Comparison of ENCODE assay signal across 24 mouse cellular contexts in genomic region chr5:42959296-42959862, GRCm38 (mm10).
DNase-seq lines count a peak whose midpoint lies in the region; ATAC-seq and TF ChIP-seq lines count a peak whose summit lies in the region.
"Had no signal": no experiment of that assay in that cellular context is flagged by ENCODE, and none has a peak within 500 bp of the region (broad histone marks: within the 10 kb centered on the region; RNA-seq: fewer than 3 reads in every experiment).

No protein-coding gene starts in this region.

- H3K9ac ChIP-seq in lung, embryonic 14.5 days = no peak overlapping the region
- no peak overlapping the region for H3K9ac ChIP-seq in midbrain, embryonic 15.5 days
- H3K9ac ChIP-seq in intestine, embryonic 15.5 days = no peak overlapping the region
- H3K9ac ChIP-seq: embryonic facial prominence, embryonic 13.5 days; heart, embryonic 15.5 days; hindbrain, embryonic 15.5 days had no signal

- no peak for ATAC-seq in lung, embryonic 14.5 days (ENCODE audit: insufficient read depth)
- peak; percentile 51 for ATAC-seq in Patski
- ATAC-seq in midbrain, embryonic 15.5 days (replicated peaks) = 0 out of 2 replicates have a peak, but pooled peaks have one; percentile 45
- ATAC-seq in intestine, embryonic 15.5 days = no peak
- ATAC-seq: activated CD4-positive, CD25-positive, alpha-beta regulatory T cell, adult 4 months; CD4-positive, CD25-positive, alpha-beta regulatory T cell, adult 4 months; forebrain, embryonic 16.5 days had no signal

- no peaks in the 10 kb centered on the region for H3K36me3 ChIP-seq in lung, embryonic 14.5 days (ENCODE audit: insufficient read depth)
- H3K36me3 ChIP-seq in midbrain, embryonic 15.5 days (replicated peaks) = no peaks in the 10 kb centered on the region
- no peaks in the 10 kb centered on the region for H3K36me3 ChIP-seq in intestine, embryonic 15.5 days
- H3K36me3 ChIP-seq: embryonic facial prominence, embryonic 13.5 days; forebrain, embryonic 10.5 days; G1E; heart, embryonic 15.5 days; hindbrain, embryonic 15.5 days had no signal

- peak; percentile 6 for DNase-seq in adrenal gland, adult 2 months
- no peak for DNase-seq in adrenal gland, adult 8-10 months
- DNase-seq in lung, embryonic 14.5 days = peak; percentile 3
- DNase-seq in lung, postnatal 10 days = no peak
- no peak for DNase-seq in Patski (ENCODE audit: low read depth, low spot score)
- DNase-seq: adrenal gland, postnatal 36 days; B cell, adult 2 months; cerebellum, adult 11 months; cerebellum, adult 8-10 months; cerebellum, postnatal 14 days; gastrocnemius, postnatal 14 days; heart, adult 2 months; heart, postnatal 14 days had no signal

- no peaks in the 10 kb centered on the region for H3K4me1 ChIP-seq in lung, embryonic 14.5 days (ENCODE audit: insufficient read depth)
- peaks cover 5% of the 10 kb centered on the region; the same call in 1 of the 2 replicates for H3K4me1 ChIP-seq in midbrain, embryonic 15.5 days
- no peaks in the 10 kb centered on the region for H3K4me1 ChIP-seq in intestine, embryonic 15.5 days (replicated peaks)
- H3K4me1 ChIP-seq: embryonic facial prominence, embryonic 13.5 days; heart, embryonic 15.5 days had no signal

- no peak overlapping the region for H3K4me3 ChIP-seq in lung, embryonic 14.5 days (ENCODE audit: low read depth, low read length)
- no peak overlapping the region for H3K4me3 ChIP-seq in midbrain, embryonic 15.5 days
- H3K4me3 ChIP-seq in intestine, embryonic 15.5 days (replicated peaks) = no peak overlapping the region
- H3K4me3 ChIP-seq: embryonic facial prominence, embryonic 13.5 days; forebrain, embryonic 10.5 days; heart, adult 2 months; heart, embryonic 15.5 days; hindbrain, embryonic 15.5 days had no signal

- H3K27ac ChIP-seq in lung, embryonic 14.5 days (ENCODE audit: low read depth) = no peak overlapping the region
- H3K27ac ChIP-seq in midbrain, embryonic 15.5 days = no peak overlapping the region
- no peak overlapping the region for H3K27ac ChIP-seq in intestine, embryonic 15.5 days
- H3K27ac ChIP-seq: embryonic facial prominence, embryonic 13.5 days; forebrain, embryonic 10.5 days; heart, adult 2 months; heart, embryonic 15.5 days; hindbrain, embryonic 15.5 days had no signal

- H3K4me2 ChIP-seq in lung, embryonic 14.5 days = no peak overlapping the region
- H3K4me2 ChIP-seq in midbrain, embryonic 15.5 days = no peak overlapping the region
- no peak overlapping the region for H3K4me2 ChIP-seq in intestine, embryonic 15.5 days (replicated peaks)
- H3K4me2 ChIP-seq: embryonic facial prominence, embryonic 13.5 days; heart, embryonic 11.5 days; heart, embryonic 15.5 days; hindbrain, embryonic 15.5 days had no signal

- 62% methylated on average over 9 of the region's 9 CpGs for WGBS in lung, embryonic 14.5 days
- 43% methylated on average over 9 of the region's 9 CpGs for WGBS in midbrain, embryonic 15.5 days
- WGBS in intestine, embryonic 15.5 days = 83% methylated on average over 9 of the region's 9 CpGs

- TF ChIP-seq CTCF in lung, embryonic 14.5 days (IDR thresholded peaks at IDR 0.05; ENCODE audit: low read depth) = no peak
- no peak for TF ChIP-seq CTCF in Patski (IDR thresholded peaks at IDR 0.05)

- in situ Hi-C loops in Patski (cut with MboI; ENCODE audit: low pct_unique_long_range_greater_than_20kb) = no loop called here

- no peaks in the 10 kb centered on the region for H3K9me3 ChIP-seq in lung, embryonic 14.5 days (ENCODE audit: low read depth, low read length)
- no peaks in the 10 kb centered on the region for H3K9me3 ChIP-seq in midbrain, embryonic 15.5 days
- no peaks in the 10 kb centered on the region for H3K9me3 ChIP-seq in intestine, embryonic 15.5 days
- H3K9me3 ChIP-seq: embryonic facial prominence, embryonic 13.5 days; forebrain, embryonic 10.5 days; G1E; heart, embryonic 15.5 days; hindbrain, embryonic 15.5 days had no signal

- H3K27me3 ChIP-seq in lung, embryonic 14.5 days (ENCODE audit: insufficient read depth, low read length) = no peaks in the 10 kb centered on the region
- no peaks in the 10 kb centered on the region for H3K27me3 ChIP-seq in Patski
- no peaks in the 10 kb centered on the region for H3K27me3 ChIP-seq in midbrain, embryonic 15.5 days (replicated peaks)
- H3K27me3 ChIP-seq in intestine, embryonic 15.5 days (replicated peaks) = no peaks in the 10 kb centered on the region
- H3K27me3 ChIP-seq: embryonic facial prominence, embryonic 13.5 days; heart, embryonic 15.5 days; hindbrain, embryonic 15.5 days had no signal

- CTCF ChIA-PET in Patski (lab: Charles Lee) = interaction anchor here (0.9 to 1.5 kb wide), 2 partner anchors 24 to 36 kb away, joined by 3 read pairs; no protein-coding TSS in a partner anchor

- POLR2A ChIA-PET in Patski (lab: Charles Lee) = interaction anchor here (0.6 to 0.9 kb wide), 3 partner anchors 45 to 394 kb away, joined by 3 to 7 read pairs (median 3); no protein-coding TSS in a partner anchor

Comparison
In these comparisons a context has a peak if more than half of its experiments do, and no peak if none do; other contexts are left out.
1. DNase-seq: peak in adrenal gland, adult 2 months (single experiment) and lung, embryonic 14.5 days (single experiment); none in adrenal gland, adult 8-10 months (single experiment), lung, postnatal 10 days (single experiment) and Patski (single experiment).
2. ATAC-seq: peak in Patski (single experiment) and midbrain, embryonic 15.5 days (single experiment); none in lung, embryonic 14.5 days (single experiment) and intestine, embryonic 15.5 days (single experiment).